Mouse (Mus musculus): Measurements from ENCODE around the gene Lgals3bp.

- no peak for TF ChIP-seq POLR2A (IDR thresholded peaks at IDR 0.05; ENCODE audit: insufficient read depth, low read length)
- no peak for TF ChIP-seq EP300 (IDR thresholded peaks at IDR 0.05; ENCODE audit: insufficient read depth, low read depth, low read length)
Measured at GRCm38 (mm10) chr11:118401195-118401594, 697 bp downstream of the Lgals3bp start.

All from ES-Bruce4 (cell line).